Comparison of ENCODE assay signal across 9 mouse cellular contexts in the genomic region with DNA sequence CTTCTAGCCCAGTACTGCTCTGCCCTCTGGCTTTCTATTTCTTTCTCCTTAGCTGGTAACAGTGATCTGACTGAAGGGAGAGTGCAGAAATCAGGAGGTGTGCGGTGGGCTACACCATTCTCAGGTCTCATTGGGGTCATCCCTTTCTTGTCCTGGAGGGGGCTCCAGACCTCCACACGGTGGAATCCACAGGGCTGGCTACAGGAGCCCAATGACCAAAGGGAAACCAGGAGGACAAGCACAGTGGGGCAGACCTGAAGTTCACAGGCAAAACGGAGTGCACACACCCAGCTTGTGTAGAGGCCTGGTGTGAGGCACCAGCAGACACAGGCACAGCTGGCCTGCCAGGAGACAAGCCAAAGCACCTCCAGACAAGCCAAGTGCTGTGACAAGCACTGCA. TPM values are rescaled to one million over a fixed set of nuclear protein-coding genes. Genes with fewer than 3 reads are reported as not detected.
DNase-seq lines count a peak whose midpoint lies in the region; ATAC-seq lines count a peak whose summit lies in the region.
"Had no signal": no experiment of that assay in that cellular context is flagged by ENCODE, and none has a peak within 500 bp of the region (broad histone marks: within the 10 kb centered on the region; RNA-seq: fewer than 3 reads in every experiment).

No protein-coding gene starts in this region.

- no peak overlapping the region for H3K27ac ChIP-seq in hindbrain, embryonic 16.5 days (ENCODE audit: low read depth, low read length)
- H3K27ac ChIP-seq in liver, embryonic 11.5 days (ENCODE audit: low read depth, low read length), result no peak overlapping the region
- no peak overlapping the region for H3K27ac ChIP-seq in neural tube, embryonic 12.5 days
- H3K27ac ChIP-seq: macrophage had no signal

- WGBS in hindbrain, embryonic 16.5 days, result 10% methylated on average over 3 of the region's 3 CpGs
- WGBS in liver, embryonic 11.5 days, result 27% methylated on average over 3 of the region's 3 CpGs
- whole genome bisulfite sequencing in neural tube, embryonic 12.5 days, result 16% methylated on average over 3 of the region's 3 CpGs

- H3K9me3 ChIP-seq in hindbrain, embryonic 16.5 days (ENCODE audit: control insufficient read depth, low read length), result no peaks in the 10 kb centered on the region
- H3K9me3 ChIP-seq in liver, embryonic 11.5 days (ENCODE audit: control insufficient read depth, low read length), result no peaks in the 10 kb centered on the region
- H3K9me3 ChIP-seq in neural tube, embryonic 12.5 days, result no peaks in the 10 kb centered on the region

- no peak overlapping the region for H3K4me2 ChIP-seq in hindbrain, embryonic 16.5 days (ENCODE audit: low read length)
- H3K4me2 ChIP-seq in liver, embryonic 11.5 days, result no peak overlapping the region
- H3K4me2 ChIP-seq in neural tube, embryonic 12.5 days (replicated peaks), result no peak overlapping the region

- H3K4me3 ChIP-seq in hindbrain, embryonic 16.5 days (ENCODE audit: low read length), result no peak overlapping the region
- no peak overlapping the region for H3K4me3 ChIP-seq in liver, embryonic 11.5 days (ENCODE audit: low read depth, low read length)
- H3K4me3 ChIP-seq in neural tube, embryonic 12.5 days, result no peak overlapping the region

- DNase-seq in thymus, postnatal 14 days, result peak; percentile 17
- no peak for DNase-seq in thymus, postnatal 25 days
- DNase-seq in cerebellum, postnatal 25 days, result peak; percentile 59 to 72
- peak; percentile 52 for DNase-seq in gastrocnemius, postnatal 25 days
- peak; percentile 55 for DNase-seq in liver, embryonic 11.5 days (ENCODE audit: low spot score)
- DNase-seq in spleen, adult 12 weeks (ENCODE audit: low spot score), result no peak

- peak; percentile 88 for ATAC-seq in hindbrain, embryonic 16.5 days
- 0 out of 2 replicates have a peak, but pooled peaks have one; percentile 5 for ATAC-seq in liver, embryonic 11.5 days (replicated peaks; ENCODE audit: low FRiP score)
- ATAC-seq in neural tube, embryonic 12.5 days (ENCODE audit: low FRiP score, low read depth), result peak; percentile 80

- H3K9ac ChIP-seq in hindbrain, embryonic 16.5 days (ENCODE audit: low read depth, low read length), result no peak overlapping the region
- H3K9ac ChIP-seq in liver, embryonic 11.5 days (ENCODE audit: low read depth, low read length), result no peak overlapping the region
- no peak overlapping the region for H3K9ac ChIP-seq in neural tube, embryonic 12.5 days

- peaks cover 21% of the 10 kb centered on the region for H3K36me3 ChIP-seq in hindbrain, embryonic 16.5 days (ENCODE audit: control insufficient read depth, insufficient read depth, low read length)
- H3K36me3 ChIP-seq in liver, embryonic 11.5 days (ENCODE audit: control insufficient read depth, insufficient read depth, low read length), result peaks cover 19% of the 10 kb centered on the region; the same call in 1 of the 2 replicates
- H3K36me3 ChIP-seq in neural tube, embryonic 12.5 days, result peaks cover 67% of the 10 kb centered on the region

- no peaks in the 10 kb centered on the region for H3K4me1 ChIP-seq in hindbrain, embryonic 16.5 days (ENCODE audit: control insufficient read depth, insufficient read depth, low read depth, low read length)
- H3K4me1 ChIP-seq in liver, embryonic 11.5 days (replicated peaks; ENCODE audit: control insufficient read depth, insufficient read depth, low read length), result 0 out of 2 replicates have a peak, but pooled peaks cover 5% of the 10 kb centered on the region
- no peaks in the 10 kb centered on the region for H3K4me1 ChIP-seq in neural tube, embryonic 12.5 days

- no peaks in the 10 kb centered on the region for H3K27me3 ChIP-seq in hindbrain, embryonic 16.5 days (replicated peaks; ENCODE audit: control insufficient read depth, insufficient read depth, low read length)
- no peaks in the 10 kb centered on the region for H3K27me3 ChIP-seq in liver, embryonic 11.5 days (replicated peaks; ENCODE audit: control insufficient read depth, insufficient read depth, low read length)
- H3K27me3 ChIP-seq in neural tube, embryonic 12.5 days (replicated peaks), result no peaks in the 10 kb centered on the region

RNA-seq across cellular contexts. Expression of a gene that starts 9.4 kb away (rescaled TPM):
- total RNA-seq in gastrocnemius, postnatal 25 days (2021), result 10 to 100 TPM; 58.5 to 72.2 TPM
- 76.0 and 80.8 TPM in 2 replicates for polyA plus RNA-seq in hindbrain, embryonic 16.5 days (2015; fragmentation: Nextera tagmentation; extraction: Ambion mirVana)
- polyA plus RNA-seq in liver, embryonic 11.5 days (2014; fragmentation: Nextera tagmentation; extraction: Ambion mirVana), result 184 and 208 TPM in 2 replicates
- polyA plus RNA-seq in neural tube, embryonic 12.5 days (2016; fragmentation: Nextera tagmentation; extraction: Ambion mirVana), result 88.0 and 90.4 TPM in 2 replicates

RNA-seq across cellular contexts. Expression of a gene that starts 20.4 kb away (rescaled TPM):
- total RNA-seq in gastrocnemius, postnatal 25 days (2021), result under 1 TPM; 0.13 TPM
- polyA plus RNA-seq in hindbrain, embryonic 16.5 days (2015; fragmentation: Nextera tagmentation; extraction: Ambion mirVana), result 0.91 and 1.4 TPM in 2 replicates
- 0.01 and 0.11 TPM in 2 replicates for polyA plus RNA-seq in liver, embryonic 11.5 days (2014; fragmentation: Nextera tagmentation; extraction: Ambion mirVana)
- polyA plus RNA-seq in neural tube, embryonic 12.5 days (2016; fragmentation: Nextera tagmentation; extraction: Ambion mirVana), result 0.05 and 0.14 TPM in 2 replicates

Comparison
In these comparisons a context has a peak if more than half of its experiments do, and no peak if none do; other contexts are left out.
1. DNase-seq: peak in thymus, postnatal 14 days (single experiment), cerebellum, postnatal 25 days (2 of 2), gastrocnemius, postnatal 25 days (single experiment) and liver, embryonic 11.5 days (single experiment); none in thymus, postnatal 25 days (single experiment) and spleen, adult 12 weeks (single experiment).
2. ATAC-seq: peak in every context shown above with its lines; median percentile 88 in hindbrain, embryonic 16.5 days; 80 in neural tube, embryonic 12.5 days; 5 in liver, embryonic 11.5 days.